20 mouse cellular contexts compared by ENCODE assay signal in the genomic region with DNA sequence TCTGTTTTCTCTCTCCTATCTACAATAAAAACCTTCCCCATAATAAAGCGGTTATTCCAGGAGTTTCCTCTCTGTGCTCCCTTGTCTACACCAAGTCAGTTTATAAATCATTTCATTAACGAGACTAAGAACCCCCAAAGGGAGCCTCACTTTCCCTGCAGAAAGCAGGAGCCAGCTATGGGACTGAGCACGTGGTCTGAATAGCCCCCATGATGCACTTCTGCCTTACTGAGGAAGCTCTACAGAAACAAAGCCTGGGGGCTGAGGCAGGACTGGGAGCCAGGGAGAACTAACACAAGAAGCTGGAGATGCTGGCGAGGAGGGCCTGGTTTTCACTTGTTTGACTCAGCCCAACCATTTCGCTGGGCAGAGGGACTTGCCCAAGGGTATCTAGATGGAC. TPM values are rescaled to one million over a fixed set of nuclear protein-coding genes. Genes with fewer than 3 reads are reported as not detected.
DNase-seq lines count a peak whose midpoint lies in the region; ATAC-seq lines count a peak whose summit lies in the region.
"Had no signal": no experiment of that assay in that cellular context is flagged by ENCODE, and none has a peak within 500 bp of the region (broad histone marks: within the 10 kb centered on the region; RNA-seq: fewer than 3 reads in every experiment).

No protein-coding gene starts in this region.

- H3K9me3 ChIP-seq in hindbrain, embryonic 10.5 days = no peaks in the 10 kb centered on the region
- H3K9me3 ChIP-seq in hindbrain, embryonic 12.5 days (replicated peaks) = no peaks in the 10 kb centered on the region
- H3K9me3 ChIP-seq in lung, embryonic 16.5 days (ENCODE audit: control insufficient read depth, low read length) = no peaks in the 10 kb centered on the region
- no peaks in the 10 kb centered on the region for H3K9me3 ChIP-seq in embryonic facial prominence, embryonic 10.5 days
- no peaks in the 10 kb centered on the region for H3K9me3 ChIP-seq in limb, embryonic 15.5 days
- H3K9me3 ChIP-seq: embryonic facial prominence, embryonic 15.5 days; forebrain, embryonic 15.5 days; neural tube, embryonic 12.5 days; stomach, embryonic 15.5 days had no signal

- H3K4me1 ChIP-seq in hindbrain, embryonic 10.5 days (replicated peaks) = peaks cover 49% of the 10 kb centered on the region
- peaks cover 11% of the 10 kb centered on the region for H3K4me1 ChIP-seq in hindbrain, embryonic 12.5 days
- H3K4me1 ChIP-seq in lung, embryonic 16.5 days (replicated peaks; ENCODE audit: control insufficient read depth, insufficient read depth, low read length) = peaks cover 2% of the 10 kb centered on the region; the same call in 1 of the 2 replicates
- peaks cover 32% of the 10 kb centered on the region for H3K4me1 ChIP-seq in embryonic facial prominence, embryonic 10.5 days
- H3K4me1 ChIP-seq in limb, embryonic 15.5 days = peaks cover 7% of the 10 kb centered on the region; the same call in 1 of the 2 replicates
- H3K4me1 ChIP-seq: embryonic facial prominence, embryonic 15.5 days; forebrain, embryonic 15.5 days had no signal

- H3K36me3 ChIP-seq in hindbrain, embryonic 10.5 days = peaks cover 43% of the 10 kb centered on the region
- H3K36me3 ChIP-seq in hindbrain, embryonic 12.5 days = peaks cover 22% of the 10 kb centered on the region; the same call in 1 of the 2 replicates
- H3K36me3 ChIP-seq in lung, embryonic 16.5 days (ENCODE audit: control insufficient read depth, insufficient read depth, low read length) = peaks cover 20% of the 10 kb centered on the region
- H3K36me3 ChIP-seq in embryonic facial prominence, embryonic 10.5 days (replicated peaks) = peaks cover 63% of the 10 kb centered on the region
- peaks cover 40% of the 10 kb centered on the region for H3K36me3 ChIP-seq in limb, embryonic 15.5 days

- H3K27ac ChIP-seq in hindbrain, embryonic 10.5 days = peak overlapping the region; percentile 81
- no peak overlapping the region for H3K27ac ChIP-seq in hindbrain, embryonic 12.5 days
- peak overlapping the region; percentile 41; the same call in 1 of the 2 replicates for H3K27ac ChIP-seq in lung, embryonic 16.5 days (ENCODE audit: low read length)
- peak overlapping the region; percentile 59; the same call in 1 of the 2 replicates for H3K27ac ChIP-seq in embryonic facial prominence, embryonic 10.5 days (replicated peaks)
- H3K27ac ChIP-seq in limb, embryonic 15.5 days = no peak overlapping the region
- H3K27ac ChIP-seq: embryonic facial prominence, embryonic 15.5 days; forebrain, embryonic 15.5 days; neural tube, embryonic 12.5 days; stomach, embryonic 15.5 days had no signal

- no peak overlapping the region for H3K4me2 ChIP-seq in hindbrain, embryonic 12.5 days (replicated peaks)
- no peak overlapping the region for H3K4me2 ChIP-seq in lung, embryonic 16.5 days (ENCODE audit: low read depth, low read length)
- H3K4me2 ChIP-seq in limb, embryonic 15.5 days = no peak overlapping the region
- H3K4me2 ChIP-seq: embryonic facial prominence, embryonic 15.5 days; forebrain, embryonic 15.5 days; neural tube, embryonic 12.5 days; stomach, embryonic 15.5 days had no signal

- H3K4me3 ChIP-seq in hindbrain, embryonic 10.5 days = no peak overlapping the region
- no peak overlapping the region for H3K4me3 ChIP-seq in hindbrain, embryonic 12.5 days
- H3K4me3 ChIP-seq in lung, embryonic 16.5 days (ENCODE audit: low read length) = no peak overlapping the region
- H3K4me3 ChIP-seq in embryonic facial prominence, embryonic 10.5 days = no peak overlapping the region
- H3K4me3 ChIP-seq in limb, embryonic 15.5 days = no peak overlapping the region
- H3K4me3 ChIP-seq: embryonic facial prominence, embryonic 15.5 days; forebrain, embryonic 15.5 days; neural tube, embryonic 12.5 days; stomach, embryonic 15.5 days had no signal

- H3K27me3 ChIP-seq in hindbrain, embryonic 10.5 days (ENCODE audit: insufficient read depth, poor library complexity, severe bottlenecking) = peaks cover 64% of the 10 kb centered on the region
- peaks cover 5% of the 10 kb centered on the region; the same call in 1 of the 2 replicates for H3K27me3 ChIP-seq in hindbrain, embryonic 12.5 days
- no peaks in the 10 kb centered on the region for H3K27me3 ChIP-seq in lung, embryonic 16.5 days (ENCODE audit: control insufficient read depth, insufficient read depth, low read depth, low read length)
- peaks cover 36% of the 10 kb centered on the region for H3K27me3 ChIP-seq in embryonic facial prominence, embryonic 10.5 days (replicated peaks; ENCODE audit: low read depth, poor library complexity, severe bottlenecking)
- H3K27me3 ChIP-seq in limb, embryonic 15.5 days = no peaks in the 10 kb centered on the region
- H3K27me3 ChIP-seq: embryonic facial prominence, embryonic 15.5 days; forebrain, embryonic 15.5 days; neural tube, embryonic 12.5 days; stomach, embryonic 15.5 days had no signal

- no peak for ATAC-seq in hindbrain, embryonic 12.5 days (ENCODE audit: low FRiP score)
- no peak; the same call in 1 of the 2 replicates for ATAC-seq in lung, embryonic 16.5 days (ENCODE audit: low read depth)
- ATAC-seq in limb, embryonic 15.5 days (ENCODE audit: insufficient number of reproducible peaks, low FRiP score, low TSS enrichment, low read depth) = no peak
- ATAC-seq: forebrain, embryonic 15.5 days had no signal

- peak; percentile 29 for DNase-seq in hindbrain, embryonic 10.5 days (ENCODE audit: low spot score)
- no peak for DNase-seq in lung, postnatal 14 days
- DNase-seq in embryonic facial prominence, embryonic 10.5 days (ENCODE audit: low spot score) = no peak
- DNase-seq in urinary bladder, postnatal 36 days (ENCODE audit: low spot score in 2 of 2) = no peak
- DNase-seq: adrenal gland, adult 2 months; B cell, adult 2 months; cerebellum, adult 8-10 months; gastrocnemius, postnatal 10 days; kidney, adult 2 months; lung, adult 2 months; retina, postnatal 1 day; thymus, postnatal 25 days had no signal

- no peak overlapping the region for H3K9ac ChIP-seq in hindbrain, embryonic 12.5 days
- H3K9ac ChIP-seq in lung, embryonic 16.5 days (ENCODE audit: low read length) = no peak overlapping the region
- peak overlapping the region; percentile 4; the same call in 1 of the 2 replicates for H3K9ac ChIP-seq in limb, embryonic 15.5 days
- H3K9ac ChIP-seq: embryonic facial prominence, embryonic 15.5 days; forebrain, embryonic 15.5 days; neural tube, embryonic 12.5 days; stomach, embryonic 15.5 days had no signal

- 62% methylated on average over 5 of the region's 5 CpGs for WGBS in hindbrain, embryonic 10.5 days
- WGBS in hindbrain, embryonic 12.5 days = 56% methylated on average over 5 of the region's 5 CpGs
- 57% methylated on average over 5 of the region's 5 CpGs for WGBS in lung, embryonic 16.5 days
- 65% methylated on average over 5 of the region's 5 CpGs for WGBS in embryonic facial prominence, embryonic 10.5 days
- WGBS in limb, embryonic 15.5 days = 40% methylated on average over 5 of the region's 5 CpGs

RNA-seq across cellular contexts. Expression of a gene that starts 13.9 kb away (rescaled TPM):
- 24.7 and 26.8 TPM in 2 replicates for polyA plus RNA-seq in hindbrain, embryonic 10.5 days (2016; fragmentation: Nextera tagmentation; extraction: Ambion mirVana)
- 21.7 and 27.4 TPM in 2 replicates for polyA plus RNA-seq in hindbrain, embryonic 12.5 days (2016; fragmentation: Nextera tagmentation; extraction: Ambion mirVana)
- polyA plus RNA-seq in lung, embryonic 16.5 days (2015; fragmentation: Nextera tagmentation; extraction: Ambion mirVana) = 32.0 and 36.3 TPM in 2 replicates
- polyA plus RNA-seq in embryonic facial prominence, embryonic 10.5 days (2016; fragmentation: Nextera tagmentation; extraction: Ambion mirVana) = 24.6 and 27.3 TPM in 2 replicates
- polyA plus RNA-seq in limb, embryonic 15.5 days (2015; fragmentation: Nextera tagmentation; extraction: Ambion mirVana) = 25.2 and 26.3 TPM in 2 replicates

RNA-seq across cellular contexts. Expression of a gene that starts 18.6 kb away (rescaled TPM):
- 0.29 TPM in 1 of 2 replicates, not detected in the other for polyA plus RNA-seq in hindbrain, embryonic 10.5 days (2016; fragmentation: Nextera tagmentation; extraction: Ambion mirVana)
- polyA plus RNA-seq in hindbrain, embryonic 12.5 days (2016; fragmentation: Nextera tagmentation; extraction: Ambion mirVana) = not detected in 2 replicates
- 0.39 TPM in 1 of 2 replicates, not detected in the other for polyA plus RNA-seq in lung, embryonic 16.5 days (2015; fragmentation: Nextera tagmentation; extraction: Ambion mirVana)
- polyA plus RNA-seq in embryonic facial prominence, embryonic 10.5 days (2016; fragmentation: Nextera tagmentation; extraction: Ambion mirVana) = 0.10 and 0.28 TPM in 2 replicates
- polyA plus RNA-seq in limb, embryonic 15.5 days (2015; fragmentation: Nextera tagmentation; extraction: Ambion mirVana) = not detected in 2 replicates
- polyA plus RNA-seq: adrenal gland, adult 2 months; embryonic facial prominence, embryonic 15.5 days; forebrain, embryonic 15.5 days; neural tube, embryonic 12.5 days; small intestine, adult 2 months had no signal

RNA-seq across cellular contexts. Expression of a gene that starts 37.4 kb away (rescaled TPM):
- polyA plus RNA-seq in hindbrain, embryonic 10.5 days (2016; fragmentation: Nextera tagmentation; extraction: Ambion mirVana) = 37.9 and 50.9 TPM in 2 replicates
- 50.9 and 63.1 TPM in 2 replicates for polyA plus RNA-seq in hindbrain, embryonic 12.5 days (2016; fragmentation: Nextera tagmentation; extraction: Ambion mirVana)
- polyA plus RNA-seq in lung, embryonic 16.5 days (2015; fragmentation: Nextera tagmentation; extraction: Ambion mirVana) = 190 and 203 TPM in 2 replicates
- polyA plus RNA-seq in embryonic facial prominence, embryonic 10.5 days (2016; fragmentation: Nextera tagmentation; extraction: Ambion mirVana) = 23.6 and 25.3 TPM in 2 replicates
- polyA plus RNA-seq in limb, embryonic 15.5 days (2015; fragmentation: Nextera tagmentation; extraction: Ambion mirVana) = 58.2 and 72.5 TPM in 2 replicates

RNA-seq across cellular contexts. Expression of a gene that starts 46.2 kb away (rescaled TPM):
- polyA plus RNA-seq in hindbrain, embryonic 10.5 days (2016; fragmentation: Nextera tagmentation; extraction: Ambion mirVana) = 10.2 and 13.5 TPM in 2 replicates
- 13.8 and 14.1 TPM in 2 replicates for polyA plus RNA-seq in hindbrain, embryonic 12.5 days (2016; fragmentation: Nextera tagmentation; extraction: Ambion mirVana)
- polyA plus RNA-seq in lung, embryonic 16.5 days (2015; fragmentation: Nextera tagmentation; extraction: Ambion mirVana) = 9.4 TPM in 2 replicates
- polyA plus RNA-seq in embryonic facial prominence, embryonic 10.5 days (2016; fragmentation: Nextera tagmentation; extraction: Ambion mirVana) = 9.2 and 10.4 TPM in 2 replicates
- 7.4 and 9.1 TPM in 2 replicates for polyA plus RNA-seq in limb, embryonic 15.5 days (2015; fragmentation: Nextera tagmentation; extraction: Ambion mirVana)

RNA-seq across cellular contexts. Expression of a gene that starts 46.9 kb away (rescaled TPM):
- polyA plus RNA-seq in hindbrain, embryonic 10.5 days (2016; fragmentation: Nextera tagmentation; extraction: Ambion mirVana) = 16.7 and 19.6 TPM in 2 replicates
- polyA plus RNA-seq in hindbrain, embryonic 12.5 days (2016; fragmentation: Nextera tagmentation; extraction: Ambion mirVana) = 16.4 and 17.4 TPM in 2 replicates
- polyA plus RNA-seq in lung, embryonic 16.5 days (2015; fragmentation: Nextera tagmentation; extraction: Ambion mirVana) = 20.0 TPM in 2 replicates
- 17.5 and 19.1 TPM in 2 replicates for polyA plus RNA-seq in embryonic facial prominence, embryonic 10.5 days (2016; fragmentation: Nextera tagmentation; extraction: Ambion mirVana)
- polyA plus RNA-seq in limb, embryonic 15.5 days (2015; fragmentation: Nextera tagmentation; extraction: Ambion mirVana) = 16.8 and 18.4 TPM in 2 replicates

Comparison
In these comparisons a context has a peak if more than half of its experiments do, and no peak if none do; other contexts are left out.
1. H3K27ac ChIP-seq: peak in hindbrain, embryonic 10.5 days (single experiment), lung, embryonic 16.5 days (single experiment) and embryonic facial prominence, embryonic 10.5 days (single experiment); none in hindbrain, embryonic 12.5 days (single experiment) and limb, embryonic 15.5 days (single experiment).